ENCODE assay signal across 17 mouse cellular contexts in genomic region chr8:80842514-80842913, GRCm38 (mm10). TPM values are rescaled to one million over a fixed set of nuclear protein-coding genes. Genes with fewer than 3 reads are reported as not detected.
DNase-seq lines count a peak whose midpoint lies in the region; ATAC-seq lines count a peak whose summit lies in the region.
"Had no signal": no experiment of that assay in that cellular context is flagged by ENCODE, and none has a peak within 500 bp of the region (broad histone marks: within the 10 kb centered on the region; RNA-seq: fewer than 3 reads in every experiment).

No protein-coding gene starts in this region.

- H3K27ac ChIP-seq in heart, embryonic 16.5 days (ENCODE audit: low read length), result peak overlapping the region; percentile 43; the same call in 1 of the 2 replicates
- no peak overlapping the region for H3K27ac ChIP-seq in liver, embryonic 12.5 days
- H3K27ac ChIP-seq in limb, embryonic 12.5 days, result no peak overlapping the region
- H3K27ac ChIP-seq: forebrain, embryonic 12.5 days; hindbrain, embryonic 15.5 days; midbrain, embryonic 12.5 days had no signal

- no peak overlapping the region for H3K4me3 ChIP-seq in heart, embryonic 16.5 days (ENCODE audit: low read length)
- no peak overlapping the region for H3K4me3 ChIP-seq in liver, embryonic 12.5 days
- H3K4me3 ChIP-seq in limb, embryonic 12.5 days (replicated peaks), result no peak overlapping the region
- H3K4me3 ChIP-seq: forebrain, embryonic 12.5 days; hindbrain, embryonic 15.5 days; midbrain, embryonic 12.5 days had no signal

- peak; percentile 13 for DNase-seq in adrenal gland, postnatal 14 days
- DNase-seq in adrenal gland, postnatal 10 days, result no peak
- no peak for DNase-seq in heart, adult 11 months
- no peak for DNase-seq in liver
- DNase-seq in embryo, embryonic 11 days, result no peak
- DNase-seq: cerebellum, adult 9-10 months; kidney, adult 11 months; kidney, postnatal 25 days; lung, postnatal 36 days had no signal

- H3K4me2 ChIP-seq in heart, embryonic 16.5 days (ENCODE audit: low read depth, low read length), result no peak overlapping the region
- no peak overlapping the region for H3K4me2 ChIP-seq in liver, embryonic 12.5 days
- no peak overlapping the region for H3K4me2 ChIP-seq in limb, embryonic 12.5 days
- H3K4me2 ChIP-seq: forebrain, embryonic 12.5 days; hindbrain, embryonic 15.5 days; midbrain, embryonic 12.5 days had no signal

- no peaks in the 10 kb centered on the region for H3K9me3 ChIP-seq in heart, embryonic 16.5 days (replicated peaks; ENCODE audit: control insufficient read depth, low read length)
- no peaks in the 10 kb centered on the region for H3K9me3 ChIP-seq in liver, embryonic 12.5 days (replicated peaks)
- H3K9me3 ChIP-seq in limb, embryonic 12.5 days, result no peaks in the 10 kb centered on the region
- H3K9me3 ChIP-seq: forebrain, embryonic 12.5 days; G1E; hindbrain, embryonic 15.5 days; midbrain, embryonic 12.5 days had no signal

- H3K9ac ChIP-seq in heart, embryonic 16.5 days (ENCODE audit: low read length), result no peak overlapping the region
- no peak overlapping the region for H3K9ac ChIP-seq in liver, embryonic 12.5 days
- no peak overlapping the region for H3K9ac ChIP-seq in limb, embryonic 12.5 days (replicated peaks)
- H3K9ac ChIP-seq: forebrain, embryonic 12.5 days; hindbrain, embryonic 15.5 days; midbrain, embryonic 12.5 days had no signal

- 83% methylated on average over 3 of the region's 3 CpGs for WGBS in heart, embryonic 16.5 days
- WGBS in liver, embryonic 12.5 days (ENCODE audit: insufficient replicate concordance), result 86% methylated on average over 3 of the region's 3 CpGs
- WGBS in limb, embryonic 12.5 days, result 75% methylated on average over 3 of the region's 3 CpGs

- no peak; the same call in 1 of the 2 replicates for ATAC-seq in heart, embryonic 16.5 days (replicated peaks; ENCODE audit: extremely low read depth, insufficient read depth, low FRiP score)
- peak; percentile 25; the same call in 1 of the 2 replicates for ATAC-seq in liver, embryonic 12.5 days
- ATAC-seq in limb, embryonic 12.5 days (ENCODE audit: insufficient number of reproducible peaks, insufficient read depth, low FRiP score, low TSS enrichment, low read depth), result peak; percentile 34; the same call in 1 of the 2 replicates
- ATAC-seq: CD4-positive, CD25-positive, alpha-beta regulatory T cell, adult 4 months had no signal

- H3K27me3 ChIP-seq in heart, embryonic 16.5 days (ENCODE audit: control insufficient read depth, insufficient read depth, low read length), result no peaks in the 10 kb centered on the region
- H3K27me3 ChIP-seq in liver, embryonic 12.5 days (replicated peaks), result no peaks in the 10 kb centered on the region
- no peaks in the 10 kb centered on the region for H3K27me3 ChIP-seq in limb, embryonic 12.5 days
- H3K27me3 ChIP-seq: forebrain, embryonic 12.5 days; hindbrain, embryonic 15.5 days; midbrain, embryonic 12.5 days had no signal

- H3K36me3 ChIP-seq in heart, embryonic 16.5 days (ENCODE audit: control insufficient read depth, insufficient read depth), result no peaks in the 10 kb centered on the region
- H3K36me3 ChIP-seq in liver, embryonic 12.5 days, result peaks cover 55% of the 10 kb centered on the region
- no peaks in the 10 kb centered on the region for H3K36me3 ChIP-seq in limb, embryonic 12.5 days
- H3K36me3 ChIP-seq: forebrain, embryonic 12.5 days; hindbrain, embryonic 15.5 days; midbrain, embryonic 12.5 days had no signal

- H3K4me1 ChIP-seq in heart, embryonic 16.5 days (ENCODE audit: control insufficient read depth, insufficient read depth, low read length), result peaks cover 62% of the 10 kb centered on the region
- H3K4me1 ChIP-seq in liver, embryonic 12.5 days, result no peaks in the 10 kb centered on the region
- H3K4me1 ChIP-seq in limb, embryonic 12.5 days (replicated peaks), result peaks cover 37% of the 10 kb centered on the region
- H3K4me1 ChIP-seq: forebrain, embryonic 12.5 days; hindbrain, embryonic 15.5 days; midbrain, embryonic 12.5 days had no signal

RNA-seq across cellular contexts. Expression of gene Gab1, which starts 37.8 kb away (rescaled TPM):
- 18.0 and 20.1 TPM in 2 replicates for total RNA-seq in adrenal gland, postnatal 14 days (2021)
- 10 to 100 TPM; 18.4 to 24.3 TPM for total RNA-seq in adrenal gland, postnatal 10 days (2021)
- 30.4 and 32.3 TPM in 2 replicates for polyA plus RNA-seq in heart, embryonic 16.5 days (2015; fragmentation: Nextera tagmentation; extraction: Ambion mirVana)
- 13.1 and 14.6 TPM in 2 replicates for polyA plus RNA-seq in liver, embryonic 12.5 days (2016; fragmentation: Nextera tagmentation; extraction: Ambion mirVana)
- 20.4 and 24.4 TPM in 2 replicates for polyA plus RNA-seq in limb, embryonic 12.5 days (2016; fragmentation: Nextera tagmentation; extraction: Ambion mirVana)
- polyA plus RNA-seq: CD4-positive, CD25-positive, alpha-beta regulatory T cell, adult 4 months had no signal
